Mouse (Mus musculus) kidney, postnatal 0 days (tissue): ENCODE data around the gene Runx3. TPM values are rescaled to one million over a fixed set of nuclear protein-coding genes. Genes with fewer than 3 reads are reported as not detected.

Source experiments
- ATAC-seq: fragments of 200-750 bp; cut with Nextera tagmentation; replicated peaks from 2 replicates; pipeline ENCODE4 v1.8.0; 2017; ENCODE audit warnings: low read depth, moderate number of reproducible peaks, moderate TSS enrichment, moderate library complexity; ENCODE audit not compliant: low FRiP score
- DNase-seq: peaks from one replicate; pipeline ENCODE4 v3.0.0-alpha.2; 2016; ENCODE audit warnings: low spot score
- H3K27ac ChIP-seq: fragments of 300-500 bp; sonication (generic); 2 replicates; pipeline ENCODE4 v1.5.1; 2014; ENCODE audit warnings: mild to moderate bottlenecking
- H3K27me3 ChIP-seq: fragments of 300-500 bp; sonication (generic); 2 replicates; pipeline ENCODE4 v1.6.1; 2014; ENCODE audit warnings: low read length, mixed read lengths; ENCODE audit not compliant: insufficient read depth
- H3K36me3 ChIP-seq: fragments of 300-500 bp; sonication (generic); 2 replicates; pipeline ENCODE4 v1.6.1; 2014; ENCODE audit warnings: low read length, mixed read lengths; ENCODE audit not compliant: insufficient read depth
- H3K4me1 ChIP-seq: fragments of 300-500 bp; sonication (generic); replicated peaks from 2 replicates; pipeline ENCODE4 v1.6.1; 2014; ENCODE audit warnings: antibody characterized with exemption, low read length, mixed read lengths; ENCODE audit not compliant: insufficient read depth
- H3K4me2 ChIP-seq: fragments of 300-500 bp; sonication (generic); 2 replicates; pipeline ENCODE4 v1.6.1; 2014; ENCODE audit warnings: mild to moderate bottlenecking, low read length, moderate library complexity, mixed read lengths
- H3K4me3 ChIP-seq: fragments of 300-500 bp; sonication (generic); replicated peaks from 2 replicates; pipeline ENCODE4 v1.5.1; 2014; ENCODE audit warnings: low read depth, low read length
- H3K9ac ChIP-seq: fragments of 300-500 bp; sonication (generic); 2 replicates; pipeline ENCODE4 v1.6.1; 2014; ENCODE audit warnings: low read depth, low read length
- H3K9me3 ChIP-seq: fragments of 300-500 bp; sonication (generic); replicated peaks from 2 replicates; pipeline ENCODE4 v1.6.1; 2016; ENCODE audit warnings: low read length, inconsistent platforms, mixed read lengths
- CTCF ChIP-seq: IDR thresholded peaks from 2 replicates; pipeline ENCODE4 v1.5.1; 2016; ENCODE audit warnings: antibody characterized with exemption, low read depth, mild to moderate bottlenecking, moderate library complexity
- whole genome bisulfite sequencing: fragments of 180-500 bp; shearing (Covaris S2); extraction: QIAGEN DNeasy Blood & Tissue Kit; methylation state at CpG from one replicate; pipeline ENCODE4 v1.1.7; 2014; 5-methylcytosine and 5-hydroxymethylcytosine counted together
- polyA plus RNA-seq: library from polyadenylated mRNA; unstranded; fragments of >200 nt; fragmentation: Nextera tagmentation; extraction: Ambion mirVana; gene quantifications from 2 replicates; pipeline ENCODE4 v1.2.1, GENCODE M21; 2015

Runx3 gene
- polyA plus RNA-seq, 1 experiment from 2014 or later, result 0.05 TPM

DNA sequence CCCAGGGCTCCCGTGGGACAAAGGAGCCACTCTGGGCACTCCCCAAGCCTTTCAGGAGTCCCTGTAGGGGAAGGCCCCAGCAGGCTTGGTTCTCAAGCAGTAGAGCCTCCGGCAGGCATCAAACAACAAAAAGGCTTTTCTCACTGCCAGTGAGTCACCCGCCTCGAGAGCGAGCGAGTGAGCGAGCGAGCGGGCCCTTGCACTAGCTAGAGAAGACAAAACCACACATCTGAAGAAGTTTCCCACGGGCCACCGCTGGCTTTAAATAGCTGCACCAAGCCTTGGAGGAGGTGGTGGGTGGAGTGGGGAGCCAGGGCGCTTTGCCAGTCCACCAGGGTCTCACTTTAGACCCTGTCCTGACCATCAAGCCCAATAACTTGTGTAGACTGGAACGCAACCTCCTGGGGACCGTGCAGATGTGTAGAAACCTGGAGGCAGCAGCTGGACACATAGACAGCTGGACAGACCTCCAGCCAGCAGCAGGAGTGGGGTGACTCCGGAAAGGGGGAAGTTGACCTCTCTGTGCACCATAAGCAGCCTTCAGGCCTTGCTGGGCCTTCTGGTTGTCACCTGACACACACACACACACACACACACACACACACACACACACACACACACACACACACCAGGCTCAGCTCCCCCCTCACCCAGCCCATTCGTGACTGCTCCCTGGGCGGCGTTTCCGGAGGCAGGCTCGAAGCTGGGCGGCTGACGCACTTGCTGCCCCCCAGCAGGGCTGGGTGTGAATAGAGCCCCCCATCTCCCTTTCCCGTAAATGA is 40.4 kb upstream of the Runx3 start:
- DNase-seq (no peak), ATAC-seq (no peak)
- H3K36me3 ChIP-seq, result no peaks in the 10 kb centered on the region
- TF ChIP-seq CTCF, result no peak
- no peak overlapping the region for H3K4me3 ChIP-seq
- H3K27me3 ChIP-seq, result no peaks in the 10 kb centered on the region
- 63% methylated on average over 22 of the region's 23 CpGs for WGBS
- no peak overlapping the region for H3K4me2 ChIP-seq
- no peak overlapping the region for H3K27ac ChIP-seq
- H3K9ac ChIP-seq, result no peak overlapping the region
- H3K9me3 ChIP-seq, result no peaks in the 10 kb centered on the region
- no peaks in the 10 kb centered on the region for H3K4me1 ChIP-seq

DNA sequence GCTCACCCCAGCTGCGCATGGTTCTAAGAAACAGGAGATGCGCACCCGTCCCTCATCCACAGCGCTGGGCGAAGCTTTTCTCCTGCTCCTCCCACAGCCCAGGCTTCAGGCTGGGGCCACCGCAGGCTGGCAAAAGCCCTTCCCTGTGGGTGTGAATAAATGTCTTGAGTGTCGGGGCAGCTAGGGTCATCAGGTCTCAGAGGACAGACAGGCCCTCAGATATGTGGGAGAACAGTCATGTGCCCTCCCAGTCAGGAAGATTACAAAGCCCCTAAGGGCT is 39.9 kb upstream of the Runx3 start:
- WGBS, result 61% methylated on average over 7 of the region's 7 CpGs
- no peaks in the 10 kb centered on the region for H3K27me3 ChIP-seq
- H3K9me3 ChIP-seq, result no peaks in the 10 kb centered on the region
- no peak overlapping the region for H3K4me3 ChIP-seq
- no peak overlapping the region for H3K27ac ChIP-seq
- TF ChIP-seq CTCF, result no peak
- H3K4me1 ChIP-seq, result no peaks in the 10 kb centered on the region
- no peak for DNase-seq
- no peak overlapping the region for H3K9ac ChIP-seq
- no peaks in the 10 kb centered on the region for H3K36me3 ChIP-seq
- no peak overlapping the region for H3K4me2 ChIP-seq
- no peak for ATAC-seq

DNA sequence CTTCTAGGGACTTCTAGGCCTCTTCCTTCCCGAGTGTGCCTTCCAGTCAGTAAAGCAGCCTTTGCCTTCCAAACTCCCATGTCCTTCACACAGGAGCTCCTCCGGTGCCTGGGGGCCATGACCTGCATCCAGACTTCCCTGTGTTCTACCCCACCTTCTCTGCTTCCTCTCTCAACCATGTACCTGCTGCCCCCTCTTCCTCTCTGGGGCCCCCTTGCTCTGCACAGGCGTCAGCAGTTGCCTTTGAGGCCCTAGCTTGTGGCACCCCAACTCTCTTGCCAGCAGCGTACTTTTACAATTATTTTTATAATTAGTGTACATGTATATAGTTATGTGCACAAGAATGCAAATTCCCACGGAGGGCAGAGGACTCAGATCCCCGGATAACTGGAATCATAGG is 37.4 kb upstream of the Runx3 start:
- H3K36me3 ChIP-seq, result no peaks in the 10 kb centered on the region
- no peak overlapping the region for H3K27ac ChIP-seq
- WGBS, result 62% methylated on average over 6 of the region's 6 CpGs
- H3K27me3 ChIP-seq, result no peaks in the 10 kb centered on the region
- H3K4me3 ChIP-seq, result no peak overlapping the region
- no peak overlapping the region for H3K9ac ChIP-seq
- no peak for TF ChIP-seq CTCF
- H3K4me2 ChIP-seq, result no peak overlapping the region
- no peaks in the 10 kb centered on the region for H3K4me1 ChIP-seq
- ATAC-seq (no peak), DNase-seq (no peak)
- H3K9me3 ChIP-seq, result no peaks in the 10 kb centered on the region

DNA sequence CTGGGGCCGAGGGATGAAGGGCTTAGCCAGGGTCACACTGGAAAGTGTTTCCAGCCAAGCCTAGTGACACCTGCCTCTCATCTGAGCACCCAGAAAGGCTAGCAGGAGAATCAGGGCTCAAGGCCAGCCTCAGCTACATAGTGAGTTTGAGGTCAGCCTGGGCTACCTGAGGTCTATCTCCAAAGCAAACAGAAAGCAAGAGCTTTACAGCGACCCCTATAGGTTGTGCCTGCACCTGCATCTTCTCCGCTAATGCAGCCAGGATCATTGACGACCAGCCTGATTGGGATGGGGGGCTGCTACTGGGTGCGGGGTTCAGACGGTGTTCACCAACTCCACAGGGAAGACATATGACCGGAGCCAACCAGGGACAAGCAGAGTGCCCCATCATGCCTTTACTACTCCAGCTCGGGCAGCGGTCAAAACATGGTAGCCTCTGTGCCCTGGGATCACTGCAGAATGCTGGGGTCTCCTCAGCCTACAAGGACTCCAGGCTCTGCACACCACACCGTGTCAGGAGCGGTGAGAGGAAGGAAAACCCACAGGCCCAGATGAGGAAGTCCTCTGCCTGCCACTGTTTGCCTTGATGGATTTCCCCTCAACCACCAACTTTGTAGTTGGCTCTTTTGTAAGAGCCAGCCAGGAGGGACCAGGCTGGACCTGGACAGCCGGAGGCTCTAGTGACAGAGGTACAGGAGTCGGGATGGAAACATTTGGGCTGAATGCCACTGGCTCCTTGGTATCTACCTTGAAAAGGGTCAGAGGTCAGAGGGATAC is 35.2 kb upstream of the Runx3 start:
- Histone ChIP-seq H3K27ac (no peak overlapping the region), H3K9me3 (no peaks in the 10 kb centered on the region), H3K4me1 (no peaks in the 10 kb centered on the region), H3K4me3 (no peak overlapping the region), H3K4me2 (no peak overlapping the region), H3K27me3 (no peaks in the 10 kb centered on the region), H3K9ac (no peak overlapping the region), H3K36me3 (no peaks in the 10 kb centered on the region)
- WGBS, result 78% methylated on average over 13 of the region's 13 CpGs
- DNase-seq, result no peak
- peak; percentile 39 for TF ChIP-seq CTCF
- ATAC-seq, result no peak

DNA sequence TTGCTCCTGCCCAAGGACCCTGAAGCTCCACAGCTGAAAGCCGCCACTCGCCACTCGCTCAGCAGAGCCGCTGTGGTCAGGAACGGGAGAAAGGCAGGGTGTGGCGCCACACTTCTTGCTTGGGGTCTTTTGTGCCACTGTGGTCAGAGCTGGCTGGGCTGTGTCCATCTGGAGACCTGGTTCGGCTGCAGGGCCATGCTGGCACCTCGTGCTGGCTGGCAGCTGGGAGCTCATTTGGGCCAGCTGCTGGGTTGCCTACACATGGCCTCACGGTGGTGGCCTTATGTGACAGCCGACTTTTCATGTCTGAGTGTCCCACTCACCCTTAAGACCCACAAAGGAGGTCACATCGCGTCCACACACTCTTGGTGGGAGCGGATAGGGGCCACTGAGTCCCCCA is 29.8 kb upstream of the Runx3 start:
- ATAC-seq (no peak), DNase-seq (no peak)
- TF ChIP-seq CTCF, result no peak
- H3K27me3 ChIP-seq, result no peaks in the 10 kb centered on the region
- H3K4me3 ChIP-seq, result no peak overlapping the region
- WGBS, result 55% methylated on average over 13 of the region's 13 CpGs
- no peaks in the 10 kb centered on the region for H3K36me3 ChIP-seq
- H3K4me1 ChIP-seq, result no peaks in the 10 kb centered on the region
- H3K27ac ChIP-seq, result no peak overlapping the region
- H3K9ac ChIP-seq, result no peak overlapping the region
- H3K4me2 ChIP-seq, result no peak overlapping the region
- no peaks in the 10 kb centered on the region for H3K9me3 ChIP-seq

DNA sequence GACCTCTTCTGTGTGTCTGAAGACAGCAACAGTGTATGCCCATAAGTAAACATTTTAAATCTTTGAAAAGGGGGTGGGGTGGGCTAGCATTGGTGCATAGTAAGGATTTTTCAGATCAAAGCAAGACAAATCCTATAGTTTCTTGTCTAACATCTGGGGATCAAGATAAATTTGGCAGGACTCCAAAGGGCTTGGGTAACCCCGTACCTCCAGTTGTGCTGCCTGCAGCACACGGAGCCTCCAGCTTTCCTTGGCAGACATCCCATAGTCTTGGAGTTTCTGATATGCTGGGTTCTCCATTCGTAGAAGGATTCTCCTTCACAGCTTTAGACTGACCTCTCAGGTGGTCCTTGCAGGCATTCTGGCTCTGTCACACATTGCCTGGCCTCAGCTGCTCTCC is 27.6 kb upstream of the Runx3 start:
- 47% methylated on average over 3 of the region's 3 CpGs for WGBS
- Histone ChIP-seq H3K4me1 (no peaks in the 10 kb centered on the region), H3K4me2 (no peak overlapping the region), H3K9ac (no peak overlapping the region), H3K27me3 (no peaks in the 10 kb centered on the region), H3K4me3 (no peak overlapping the region), H3K9me3 (no peaks in the 10 kb centered on the region), H3K36me3 (no peaks in the 10 kb centered on the region), H3K27ac (no peak overlapping the region)
- no peak for TF ChIP-seq CTCF
- ATAC-seq, result no peak
- DNase-seq, result no peak
